Mouse (Mus musculus): Measurements from ENCODE around the gene Faf1. TPM values are rescaled to one million over a fixed set of nuclear protein-coding genes. Genes with fewer than 3 reads are reported as not detected.

The Faf1 gene
- polyA plus RNA-seq, 1 experiment from 2014 or later, result 18.5 TPM

GRCm38 (mm10) chr4:109735754-109736153 is 59.4 kb downstream of the Faf1 start:
- Histone ChIP-seq H3K9ac (ENCODE audit: low read length) (no peak overlapping the region), H3K4me3 (ENCODE audit: low read length) (no peak overlapping the region), H3K27ac (ENCODE audit: low read length) (no peak overlapping the region), H3K36me3 (ENCODE audit: control insufficient read depth, insufficient read depth) (no peaks in the 10 kb centered on the region), H3K4me1 (ENCODE audit: control insufficient read depth, insufficient read depth, low read length) (peaks cover 7% of the 10 kb centered on the region), H3K27me3 (ENCODE audit: control insufficient read depth, insufficient read depth, low read length) (no peaks in the 10 kb centered on the region), H3K4me2 (ENCODE audit: low read depth, low read length) (no peak overlapping the region), H3K9me3 (replicated peaks; ENCODE audit: control insufficient read depth, low read length) (no peaks in the 10 kb centered on the region)
- ATAC-seq (replicated peaks; ENCODE audit: extremely low read depth, insufficient read depth, low FRiP score), result peak; percentile 45; the same call in 1 of the 2 replicates
- 17% methylated on average over 1 of the region's 1 CpGs for WGBS

GRCm38 (mm10) chr4:109743984-109744383 is 67.6 kb downstream of the Faf1 start:
- Histone ChIP-seq H3K9ac (ENCODE audit: low read length) (no peak overlapping the region), H3K4me1 (ENCODE audit: control insufficient read depth, insufficient read depth, low read length) (no peaks in the 10 kb centered on the region), H3K4me2 (ENCODE audit: low read depth, low read length) (no peak overlapping the region), H3K27me3 (ENCODE audit: control insufficient read depth, insufficient read depth, low read length) (no peaks in the 10 kb centered on the region), H3K27ac (ENCODE audit: low read length) (no peak overlapping the region), H3K36me3 (ENCODE audit: control insufficient read depth, insufficient read depth) (no peaks in the 10 kb centered on the region), H3K4me3 (ENCODE audit: low read length) (no peak overlapping the region), H3K9me3 (replicated peaks; ENCODE audit: control insufficient read depth, low read length) (no peaks in the 10 kb centered on the region)
- 80% methylated on average over 2 of the region's 2 CpGs for WGBS
- no peak for ATAC-seq (replicated peaks; ENCODE audit: extremely low read depth, insufficient read depth, low FRiP score)

- Histone ChIP-seq H3K36me3 (ENCODE audit: control insufficient read depth, insufficient read depth) (no peaks in the 10 kb centered on the region), H3K27ac (ENCODE audit: low read length) (no peak overlapping the region), H3K9me3 (replicated peaks; ENCODE audit: control insufficient read depth, low read length) (no peaks in the 10 kb centered on the region), H3K4me3 (ENCODE audit: low read length) (no peak overlapping the region), H3K9ac (ENCODE audit: low read length) (no peak overlapping the region), H3K27me3 (ENCODE audit: control insufficient read depth, insufficient read depth, low read length) (no peaks in the 10 kb centered on the region), H3K4me2 (ENCODE audit: low read depth, low read length) (no peak overlapping the region), H3K4me1 (ENCODE audit: control insufficient read depth, insufficient read depth, low read length) (no peaks in the 10 kb centered on the region)
- ATAC-seq (replicated peaks; ENCODE audit: extremely low read depth, insufficient read depth, low FRiP score), result no peak
- 29% methylated on average over 2 of the region's 2 CpGs for WGBS
Observed at GRCm38 (mm10) chr4:109759031-109759430, 82.6 kb downstream of the Faf1 start.

- no peak overlapping the region for H3K9ac ChIP-seq (ENCODE audit: low read length)
- H3K4me1 ChIP-seq (ENCODE audit: control insufficient read depth, insufficient read depth, low read length), result no peaks in the 10 kb centered on the region
- no peaks in the 10 kb centered on the region for H3K36me3 ChIP-seq (ENCODE audit: control insufficient read depth, insufficient read depth)
- WGBS, result 69% methylated on average over 2 of the region's 2 CpGs
- H3K4me3 ChIP-seq (ENCODE audit: low read length), result no peak overlapping the region
- no peaks in the 10 kb centered on the region for H3K9me3 ChIP-seq (replicated peaks; ENCODE audit: control insufficient read depth, low read length)
- no peak overlapping the region for H3K27ac ChIP-seq (ENCODE audit: low read length)
- no peak overlapping the region for H3K4me2 ChIP-seq (ENCODE audit: low read depth, low read length)
- ATAC-seq (replicated peaks; ENCODE audit: extremely low read depth, insufficient read depth, low FRiP score), result no peak
- H3K27me3 ChIP-seq (ENCODE audit: control insufficient read depth, insufficient read depth, low read length), result no peaks in the 10 kb centered on the region
Observed at GRCm38 (mm10) chr4:109759901-109760300, 83.5 kb downstream of the Faf1 start.

GRCm38 (mm10) chr4:109760501-109760900 is 84.1 kb downstream of the Faf1 start:
- Histone ChIP-seq H3K4me1 (ENCODE audit: control insufficient read depth, insufficient read depth, low read length) (no peaks in the 10 kb centered on the region), H3K9me3 (replicated peaks; ENCODE audit: control insufficient read depth, low read length) (no peaks in the 10 kb centered on the region), H3K27me3 (ENCODE audit: control insufficient read depth, insufficient read depth, low read length) (no peaks in the 10 kb centered on the region), H3K36me3 (ENCODE audit: control insufficient read depth, insufficient read depth) (no peaks in the 10 kb centered on the region), H3K9ac (ENCODE audit: low read length) (no peak overlapping the region), H3K27ac (ENCODE audit: low read length) (no peak overlapping the region), H3K4me3 (ENCODE audit: low read length) (no peak overlapping the region), H3K4me2 (ENCODE audit: low read depth, low read length) (no peak overlapping the region)
- WGBS, result 80% methylated on average over 3 of the region's 3 CpGs
- no peak for ATAC-seq (replicated peaks; ENCODE audit: extremely low read depth, insufficient read depth, low FRiP score)

GRCm38 (mm10) chr4:109762768-109763501 is 86.5 kb downstream of the Faf1 start:
- Histone ChIP-seq H3K4me3 (ENCODE audit: low read length) (no peak overlapping the region), H3K9me3 (replicated peaks; ENCODE audit: control insufficient read depth, low read length) (no peaks in the 10 kb centered on the region), H3K9ac (ENCODE audit: low read length) (no peak overlapping the region), H3K4me2 (ENCODE audit: low read depth, low read length) (no peak overlapping the region), H3K4me1 (ENCODE audit: control insufficient read depth, insufficient read depth, low read length) (no peaks in the 10 kb centered on the region), H3K27ac (ENCODE audit: low read length) (no peak overlapping the region), H3K36me3 (ENCODE audit: control insufficient read depth, insufficient read depth) (no peaks in the 10 kb centered on the region), H3K27me3 (ENCODE audit: control insufficient read depth, insufficient read depth, low read length) (no peaks in the 10 kb centered on the region)
- no peak for ATAC-seq (replicated peaks; ENCODE audit: extremely low read depth, insufficient read depth, low FRiP score)
- WGBS, result 71% methylated on average over 7 of the region's 7 CpGs

- Histone ChIP-seq H3K4me1 (ENCODE audit: control insufficient read depth, insufficient read depth, low read length) (no peaks in the 10 kb centered on the region), H3K4me2 (ENCODE audit: low read depth, low read length) (no peak overlapping the region), H3K27ac (ENCODE audit: low read length) (no peak overlapping the region), H3K9ac (ENCODE audit: low read length) (no peak overlapping the region), H3K27me3 (ENCODE audit: control insufficient read depth, insufficient read depth, low read length) (no peaks in the 10 kb centered on the region), H3K4me3 (ENCODE audit: low read length) (no peak overlapping the region), H3K9me3 (replicated peaks; ENCODE audit: control insufficient read depth, low read length) (no peaks in the 10 kb centered on the region), H3K36me3 (ENCODE audit: control insufficient read depth, insufficient read depth) (no peaks in the 10 kb centered on the region)
- 73% methylated on average over 1 of the region's 1 CpGs for WGBS
- no peak for ATAC-seq (replicated peaks; ENCODE audit: extremely low read depth, insufficient read depth, low FRiP score)
Observed at GRCm38 (mm10) chr4:109769071-109769470, 92.7 kb downstream of the Faf1 start.

GRCm38 (mm10) chr4:109782577-109783114 is 106.3 kb downstream of the Faf1 start:
- Histone ChIP-seq H3K4me2 (ENCODE audit: low read depth, low read length) (no peak overlapping the region), H3K27ac (ENCODE audit: low read length) (no peak overlapping the region), H3K27me3 (ENCODE audit: control insufficient read depth, insufficient read depth, low read length) (no peaks in the 10 kb centered on the region), H3K36me3 (ENCODE audit: control insufficient read depth, insufficient read depth) (no peaks in the 10 kb centered on the region), H3K9me3 (replicated peaks; ENCODE audit: control insufficient read depth, low read length) (no peaks in the 10 kb centered on the region), H3K4me3 (ENCODE audit: low read length) (no peak overlapping the region), H3K4me1 (ENCODE audit: control insufficient read depth, insufficient read depth, low read length) (no peaks in the 10 kb centered on the region), H3K9ac (ENCODE audit: low read length) (no peak overlapping the region)
- ATAC-seq (replicated peaks; ENCODE audit: extremely low read depth, insufficient read depth, low FRiP score), result no peak
- 94% methylated on average over 4 of the region's 4 CpGs for WGBS

GRCm38 (mm10) chr4:109789347-109790001 is 113.1 kb downstream of the Faf1 start:
- Histone ChIP-seq H3K36me3 (ENCODE audit: control insufficient read depth, insufficient read depth) (no peaks in the 10 kb centered on the region), H3K9me3 (replicated peaks; ENCODE audit: control insufficient read depth, low read length) (no peaks in the 10 kb centered on the region), H3K27me3 (ENCODE audit: control insufficient read depth, insufficient read depth, low read length) (no peaks in the 10 kb centered on the region), H3K4me2 (ENCODE audit: low read depth, low read length) (no peak overlapping the region), H3K4me3 (ENCODE audit: low read length) (no peak overlapping the region), H3K27ac (ENCODE audit: low read length) (no peak overlapping the region), H3K9ac (ENCODE audit: low read length) (no peak overlapping the region), H3K4me1 (ENCODE audit: control insufficient read depth, insufficient read depth, low read length) (no peaks in the 10 kb centered on the region)
- ATAC-seq (replicated peaks; ENCODE audit: extremely low read depth, insufficient read depth, low FRiP score), result no peak
- WGBS, result 66% methylated on average over 4 of the region's 4 CpGs
